Mouse (Mus musculus) ES-Bruce4 (cell line): ENCODE results near the gene Dcdc2a.

Experiments used
- CTCF ChIP-seq: IDR thresholded peaks from one replicate; pipeline ENCODE4 v1.8.1; 2011; ENCODE audit warnings: low read depth, low read length
- POLR2A ChIP-seq: IDR thresholded peaks from one replicate; pipeline ENCODE4 v1.8.1; 2011; ENCODE audit warnings: low read length; ENCODE audit not compliant: insufficient read depth

GRCm38 (mm10) chr13:25066659-25067058 lies 10.9 kb downstream of the Dcdc2a start:
- no peak for TF ChIP-seq CTCF
- TF ChIP-seq POLR2A: no peak
